Mouse (Mus musculus): ENCODE results near the gene Neu1.

DNA sequence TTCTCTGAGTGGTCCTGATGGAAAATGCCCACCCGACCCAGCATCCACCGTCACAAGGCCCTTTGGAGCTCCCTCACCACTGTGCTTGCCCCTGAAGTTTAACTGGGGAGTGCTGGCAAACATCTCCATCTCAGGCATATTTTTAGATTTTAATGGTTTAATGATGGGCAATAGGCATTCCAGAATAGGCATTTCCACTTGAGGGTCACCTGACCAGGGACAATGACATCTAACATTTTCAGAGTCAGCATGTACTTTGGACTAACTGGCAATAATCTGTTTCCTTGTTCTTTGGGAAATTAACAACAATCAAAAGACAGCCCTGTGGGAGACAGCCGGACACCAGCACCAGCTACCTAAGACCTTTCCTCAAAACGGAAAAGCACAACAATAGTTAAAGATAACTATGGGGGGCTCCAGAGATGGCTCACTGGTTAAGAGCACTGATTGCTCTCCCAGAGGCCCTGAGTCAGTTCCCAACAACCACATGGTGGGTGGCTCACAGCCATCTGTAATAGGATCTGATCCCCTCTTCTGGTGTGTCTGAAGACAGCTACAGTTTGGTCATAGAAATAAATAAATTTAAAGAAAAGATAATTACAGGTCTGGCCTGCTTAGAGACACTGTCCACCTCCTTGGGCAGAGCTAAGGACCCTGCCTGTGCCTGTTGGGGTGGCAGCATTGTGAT, 12.2 kb downstream of the Neu1 start:
- TF ChIP-seq E2F4 (IDR thresholded peaks at IDR 0.05; ENCODE audit: insufficient replicate concordance, low read depth, low read length) (no peak), TCF12 (IDR thresholded peaks at IDR 0.05; ENCODE audit: low read depth, low read length) (no peak), RAD21 (IDR thresholded peaks at IDR 0.05; ENCODE audit: low read depth, low read length) (no peak), CTCF (conservative IDR thresholded peaks at IDR 0.05 in 1 of 2, IDR thresholded peaks at IDR 0.05 in 1 of 2; ENCODE audit: low read depth in 2 of 2, low read length in 2 of 2) (no peak), UBTF (IDR thresholded peaks at IDR 0.05; ENCODE audit: low read depth, low read length) (no peak), PAX5 (IDR thresholded peaks at IDR 0.05; ENCODE audit: low read length) (no peak), BHLHE40 (IDR thresholded peaks at IDR 0.05; ENCODE audit: low read depth, low read length) (no peak), JUN (IDR thresholded peaks at IDR 0.05; ENCODE audit: insufficient read depth, low read depth, low read length) (no peak), RCOR1 (conservative IDR thresholded peaks at IDR 0.05; ENCODE audit: low read depth, low read length) (no peak), USF1 (IDR thresholded peaks at IDR 0.05; ENCODE audit: low read depth, low read length) (no peak), POLR2A (IDR thresholded peaks at IDR 0.05; ENCODE audit: low read depth, low read length) (no peak), EP300 (IDR thresholded peaks at IDR 0.05; ENCODE audit: low read length) (no peak), MAFK (IDR thresholded peaks at IDR 0.05; ENCODE audit: insufficient replicate concordance, low read length) (no peak), MAZ (IDR thresholded peaks at IDR 0.05; ENCODE audit: low read depth, low read length) (no peak)

Data from CH12.LX (cell line).